Mouse (Mus musculus): ENCODE results near the gene Rgs6.

GRCm38 (mm10) chr12:83033171-83033835 is 445.2 kb downstream of the Rgs6 start:
- TF ChIP-seq POLR2A (IDR thresholded peaks at IDR 0.05; ENCODE audit: low read depth, low read length), result no peak
- TF ChIP-seq CTCF (IDR thresholded peaks at IDR 0.05; ENCODE audit: extremely low read depth, insufficient read length, insufficient replicate concordance, low read depth, low read length), result no peak

All from small intestine, adult 2 months (tissue).